Mouse (Mus musculus): ENCODE measurements at regions not wholly inside any gene's neighbourhood (a gene's known extent, or its start where the extent isn't known, plus 50 kb on each side); places are given as distances from the start of the nearest gene placed in this dataset.

DNA sequence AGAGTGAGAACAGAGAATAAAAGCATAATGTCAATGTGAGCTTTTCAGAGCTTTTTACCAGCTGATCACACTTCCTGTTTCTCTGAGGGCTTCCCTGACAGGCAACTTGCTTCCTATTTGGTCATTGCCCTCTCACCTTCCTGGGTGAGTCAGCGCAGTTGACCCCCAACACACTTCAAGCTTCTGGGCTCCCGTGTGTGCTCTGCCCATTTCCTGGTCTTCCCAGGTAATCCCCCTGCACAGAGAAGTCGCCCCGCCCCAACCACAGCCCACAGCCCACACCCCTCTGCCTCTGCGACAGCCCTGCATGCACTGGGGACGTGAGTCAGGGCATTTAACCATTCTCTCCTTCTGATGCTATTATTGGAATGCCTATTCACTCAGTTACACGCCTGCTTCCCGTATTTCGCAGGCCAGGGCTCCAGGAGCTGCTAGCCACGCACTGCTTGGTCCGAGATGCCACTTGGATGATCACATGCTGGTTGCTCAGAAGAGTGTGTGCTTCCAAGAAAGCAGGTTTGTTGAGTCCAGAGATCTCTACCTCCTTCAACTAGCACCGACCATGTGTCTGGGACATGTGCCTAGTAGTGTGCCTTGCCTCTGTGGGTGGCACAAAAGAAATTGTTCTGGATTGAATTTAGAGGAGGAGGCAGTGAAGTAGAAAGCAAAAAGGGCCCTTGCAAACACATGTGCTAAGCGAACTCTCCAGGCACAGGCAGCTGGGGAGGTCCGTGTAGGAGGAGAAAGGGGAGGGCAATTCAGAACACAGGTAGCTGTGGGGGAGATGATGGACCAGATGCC lies 227.4 kb downstream of the Pik3r1 start:
- no peak for TF ChIP-seq CTCF (IDR thresholded peaks at IDR 0.05; ENCODE audit: extremely low read depth, insufficient read depth, insufficient read length, insufficient replicate concordance)
- TF ChIP-seq POLR2A (IDR thresholded peaks at IDR 0.05; ENCODE audit: low read depth, low read length) = no peak

Data from spleen, adult 2 months (tissue).